Mouse (Mus musculus) liver (tissue): Measurements from ENCODE around the gene Dlgap4.
"Not testable (repeated sequence)": the region's sequence is repeated elsewhere in the genome, so short reads cannot be mapped to it uniquely, and the experiment has no call there.

ENCODE experiments used
- DNase-seq: peaks from one replicate; pipeline ENCODE4 v3.0.0-alpha.2; 2020; ENCODE audit warnings: mixed read lengths

Gene Dlgap4

DNA sequence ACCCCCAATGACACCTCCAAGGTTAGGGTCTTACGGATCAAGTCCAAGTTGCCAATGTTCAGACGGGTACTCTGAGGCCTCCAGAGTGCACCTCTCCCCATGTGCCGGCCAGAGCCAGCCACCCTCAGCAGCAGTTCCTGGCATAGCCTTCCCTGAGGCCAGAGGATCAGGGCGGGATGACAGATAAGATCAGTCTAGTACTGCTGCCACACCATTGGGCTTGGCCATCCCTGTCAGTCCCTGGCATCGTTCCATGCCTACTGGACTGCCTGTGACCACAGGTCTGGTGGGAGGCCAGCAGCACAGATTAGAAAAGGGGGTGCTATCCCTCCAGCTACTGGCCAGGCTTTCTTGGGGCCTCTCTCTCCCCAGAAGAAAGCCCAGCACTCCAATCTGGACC, 165.5 kb downstream of the Dlgap4 start:
- DNase-seq = no peak

DNA sequence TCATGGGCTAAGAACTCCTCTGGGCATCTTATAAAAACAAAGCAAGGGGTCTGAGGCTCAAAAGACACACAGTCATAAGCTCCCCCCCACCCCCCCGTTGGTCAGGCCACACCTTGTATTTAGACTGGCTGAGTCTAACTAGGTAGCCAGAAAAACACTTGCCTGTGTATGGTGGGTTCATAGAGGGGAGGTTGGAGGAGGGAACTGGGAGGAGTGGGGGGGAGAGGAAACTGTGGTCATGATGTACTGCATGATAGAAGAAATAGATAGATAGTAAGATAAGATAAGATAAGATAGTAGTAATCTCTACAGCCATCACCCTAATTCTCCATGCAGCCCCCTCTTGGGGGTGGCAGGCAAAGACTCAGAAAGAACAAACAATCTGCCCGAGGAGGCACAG, 166.0 kb downstream of the Dlgap4 start:
- no peak for DNase-seq

DNA sequence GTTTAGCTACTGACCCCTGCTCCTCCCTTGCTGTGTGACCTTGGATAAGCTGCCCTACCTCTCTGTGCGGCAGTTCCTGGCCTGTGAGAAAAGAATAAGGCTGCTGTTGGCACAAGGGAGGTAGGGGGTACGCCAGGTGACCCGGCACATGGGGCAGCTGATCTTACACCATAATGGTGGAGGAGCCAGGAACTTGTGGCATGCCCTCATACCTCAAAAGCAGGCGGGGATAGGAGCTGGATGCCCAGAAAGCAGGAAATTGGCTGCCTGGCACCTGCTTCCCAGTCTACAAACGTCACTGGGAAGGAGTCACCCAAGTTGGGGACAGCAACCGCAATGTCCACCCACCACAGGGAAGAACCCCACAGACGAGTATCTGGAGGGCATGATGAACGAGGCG, 166.6 kb downstream of the Dlgap4 start:
- no peak for DNase-seq

DNA sequence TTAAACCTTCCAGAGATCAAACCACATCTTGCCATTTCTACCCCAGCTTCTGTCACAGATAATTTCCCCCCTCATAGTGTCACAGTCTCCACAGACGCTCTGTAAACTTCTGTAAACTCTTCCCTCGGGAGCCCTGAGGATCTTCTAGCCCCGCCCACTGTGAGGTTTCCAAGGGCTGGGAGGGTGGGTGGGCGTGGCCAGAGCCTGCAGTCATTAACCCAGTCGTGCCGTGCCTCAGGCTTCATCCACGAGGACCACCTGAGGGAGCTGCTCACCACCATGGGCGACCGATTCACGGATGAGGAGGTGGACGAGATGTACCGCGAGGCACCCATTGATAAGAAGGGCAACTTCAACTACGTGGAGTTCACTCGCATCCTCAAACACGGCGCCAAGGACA, 167.2 kb downstream of the Dlgap4 start:
- peak; percentile 84 for DNase-seq

DNA sequence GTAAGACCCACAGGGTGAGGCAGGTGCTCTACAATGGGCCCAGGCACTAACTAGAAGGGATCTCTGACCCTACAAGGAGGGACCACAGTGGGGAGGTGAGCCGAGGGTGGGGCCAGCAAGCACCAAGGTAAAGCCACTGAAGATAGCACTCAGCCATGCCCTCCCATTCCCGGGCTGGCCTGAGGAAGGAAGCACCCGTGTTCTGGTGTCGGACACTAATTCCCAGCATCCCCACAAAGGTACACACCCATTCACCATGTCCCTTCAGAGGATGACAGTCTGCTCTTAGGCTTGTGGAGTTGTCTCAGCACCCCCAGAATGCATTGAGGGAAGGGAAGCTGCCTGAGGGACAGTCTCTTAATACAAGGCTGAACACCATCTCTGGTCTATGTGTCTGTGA, 167.8 kb downstream of the Dlgap4 start:
- DNase-seq = peak; percentile 34

DNA sequence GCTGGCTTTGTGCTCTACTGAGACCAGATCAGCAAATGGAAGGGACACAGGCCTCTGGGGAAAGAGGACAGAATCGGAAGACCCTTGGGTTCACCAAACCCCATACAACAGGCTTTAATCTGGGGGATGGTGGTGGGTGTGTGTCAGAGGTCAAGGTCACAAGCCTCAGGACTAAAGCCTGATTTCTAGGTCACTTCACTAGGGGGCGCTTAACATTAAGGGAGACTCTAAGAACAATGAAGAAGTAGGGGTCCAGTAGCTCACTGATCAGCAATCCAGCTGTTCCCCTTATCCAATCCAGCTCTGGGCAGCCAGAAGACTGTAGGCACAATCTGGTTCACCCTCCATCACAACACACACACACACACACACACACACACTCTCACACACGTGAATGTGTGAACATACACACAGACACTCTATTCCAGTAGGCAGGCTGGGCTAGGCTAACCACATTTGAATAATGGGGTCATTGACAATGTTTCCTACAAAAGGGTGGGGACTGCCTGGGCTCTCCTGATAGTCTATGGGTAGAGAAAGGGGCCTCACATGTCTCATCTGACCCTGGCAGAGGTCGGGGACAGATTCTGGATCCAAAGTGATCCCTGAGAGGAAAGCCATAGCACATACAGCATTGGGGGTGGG, 168.5 kb downstream of the Dlgap4 start:
- peak; percentile 68 for DNase-seq

DNA sequence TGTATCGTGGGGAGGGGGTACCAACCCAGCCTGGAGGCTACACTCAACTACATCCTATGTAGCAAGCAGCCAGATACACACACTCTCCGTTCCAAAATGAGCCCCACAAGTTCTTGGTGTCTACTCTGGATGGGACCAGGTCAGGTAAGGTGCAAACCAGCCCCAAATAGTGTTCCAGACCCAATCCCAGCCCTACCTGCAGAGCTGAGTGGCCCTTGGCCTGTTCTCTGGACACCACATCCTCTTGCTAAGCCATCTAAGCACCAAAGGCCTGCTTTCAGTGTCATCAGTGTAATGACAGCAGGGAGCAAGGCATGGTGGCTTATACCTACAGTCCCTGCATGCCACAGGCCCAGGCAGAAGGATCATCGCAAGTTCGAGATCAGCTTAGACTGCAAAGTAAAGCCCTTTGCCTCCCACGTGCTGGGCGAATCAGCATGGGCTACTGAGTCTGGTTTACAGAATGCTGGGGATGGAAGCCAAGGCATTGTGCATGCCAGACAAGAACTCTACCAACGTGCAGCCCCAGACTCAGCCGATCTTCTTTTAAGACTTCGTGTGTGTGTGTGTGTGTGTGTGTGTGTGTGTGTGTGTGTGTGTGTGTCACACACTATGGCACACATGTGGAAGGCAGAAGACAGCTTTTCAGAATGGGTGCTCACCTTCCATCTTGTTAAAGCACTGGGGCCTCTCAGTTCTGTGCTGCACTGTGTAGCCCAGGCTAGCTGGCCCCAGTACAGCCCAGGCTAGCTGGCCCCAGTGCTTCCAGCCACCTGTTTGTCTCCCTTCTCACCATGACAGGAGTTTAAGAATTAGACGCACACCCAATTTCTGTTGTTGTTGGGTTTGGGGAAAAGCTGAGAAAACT, 169.2 kb downstream of the Dlgap4 start:
- no peak for DNase-seq

DNA sequence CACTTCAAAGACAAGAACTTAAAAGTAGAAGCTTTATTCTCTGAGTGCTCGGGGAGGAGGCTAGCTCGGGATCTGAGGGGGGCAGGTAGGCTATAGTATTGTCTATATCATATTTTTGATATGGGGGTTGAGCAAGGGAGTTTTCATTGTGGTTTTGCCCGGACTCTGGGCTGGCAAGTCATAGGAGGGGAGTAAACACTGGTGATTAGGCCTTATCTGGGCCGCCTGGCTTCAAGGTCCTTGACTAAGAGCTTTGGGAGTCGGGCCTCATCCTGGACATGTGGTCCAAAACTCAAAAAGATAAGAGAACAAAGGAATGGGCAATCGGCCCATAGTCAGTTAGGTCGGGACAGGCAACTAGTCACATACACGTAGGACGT, 169.8 kb downstream of the Dlgap4 start:
- DNase-seq = peak; percentile 81

DNA sequence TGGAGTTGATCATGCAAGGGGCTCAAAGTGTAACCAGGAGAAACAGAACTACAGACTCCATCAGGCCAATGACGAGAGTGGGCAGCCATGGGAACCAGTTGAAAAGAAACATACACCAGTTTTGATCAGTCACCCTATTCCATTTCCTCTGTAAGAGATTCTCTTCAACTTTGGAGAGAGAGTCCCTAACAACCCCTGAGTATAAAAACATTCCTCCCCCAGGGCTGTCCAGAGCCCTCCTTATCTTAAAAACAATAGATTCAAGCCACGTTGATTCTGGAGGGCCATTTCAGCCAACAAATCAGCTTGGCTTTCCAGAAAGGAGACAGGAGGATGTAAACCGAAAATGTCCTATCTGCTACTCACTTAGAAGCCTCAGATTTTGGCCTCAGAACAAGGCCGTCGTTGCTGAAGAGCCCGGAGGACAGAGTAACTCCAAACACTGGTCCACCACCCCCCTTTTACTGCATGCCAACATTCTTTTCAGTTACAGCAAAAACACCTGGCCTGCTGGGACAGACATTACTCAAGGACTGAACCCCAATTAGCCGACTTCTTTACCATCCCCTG, 170.6 kb downstream of the Dlgap4 start:
- DNase-seq = no peak

DNA sequence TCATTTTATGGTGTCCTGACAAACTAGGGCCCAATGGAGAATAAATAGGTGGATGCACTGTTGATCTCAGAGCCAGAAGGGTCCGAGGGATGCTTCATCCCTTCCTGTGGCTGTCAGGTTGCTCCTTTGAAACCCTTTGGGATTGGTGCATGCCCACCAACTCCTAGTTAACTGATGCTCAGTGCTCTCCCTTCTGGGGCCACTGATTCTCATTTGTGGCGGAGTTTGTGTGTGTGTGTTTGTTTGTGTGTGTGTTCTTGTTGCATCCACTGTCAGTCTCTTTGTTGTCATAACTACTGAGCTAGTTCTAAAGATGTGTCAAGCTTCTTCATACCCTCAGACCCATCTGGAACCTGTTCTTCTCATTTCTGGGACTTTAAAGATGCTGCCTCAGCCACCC, 171.4 kb downstream of the Dlgap4 start:
- DNase-seq = no peak

DNA sequence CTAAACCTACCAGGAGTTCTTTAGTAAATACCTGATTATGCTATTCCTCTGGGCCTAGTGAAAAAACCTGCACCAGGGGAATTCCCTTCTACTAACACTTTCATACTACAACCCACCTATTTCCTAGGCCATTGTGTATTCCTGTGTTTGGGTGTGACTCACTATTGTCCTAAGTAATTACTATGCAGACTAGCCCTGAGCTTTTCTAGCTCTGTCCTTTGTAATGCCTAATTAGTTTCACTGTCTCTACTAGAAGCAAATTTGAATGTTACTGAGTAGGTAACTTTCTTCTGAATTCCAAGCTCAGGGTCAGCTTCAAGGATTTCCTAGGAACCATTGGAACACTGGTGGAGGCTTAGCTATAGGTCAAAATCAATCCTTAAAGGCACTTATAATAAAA, 172.9 kb downstream of the Dlgap4 start:
- DNase-seq = not testable (repeated sequence)

DNA sequence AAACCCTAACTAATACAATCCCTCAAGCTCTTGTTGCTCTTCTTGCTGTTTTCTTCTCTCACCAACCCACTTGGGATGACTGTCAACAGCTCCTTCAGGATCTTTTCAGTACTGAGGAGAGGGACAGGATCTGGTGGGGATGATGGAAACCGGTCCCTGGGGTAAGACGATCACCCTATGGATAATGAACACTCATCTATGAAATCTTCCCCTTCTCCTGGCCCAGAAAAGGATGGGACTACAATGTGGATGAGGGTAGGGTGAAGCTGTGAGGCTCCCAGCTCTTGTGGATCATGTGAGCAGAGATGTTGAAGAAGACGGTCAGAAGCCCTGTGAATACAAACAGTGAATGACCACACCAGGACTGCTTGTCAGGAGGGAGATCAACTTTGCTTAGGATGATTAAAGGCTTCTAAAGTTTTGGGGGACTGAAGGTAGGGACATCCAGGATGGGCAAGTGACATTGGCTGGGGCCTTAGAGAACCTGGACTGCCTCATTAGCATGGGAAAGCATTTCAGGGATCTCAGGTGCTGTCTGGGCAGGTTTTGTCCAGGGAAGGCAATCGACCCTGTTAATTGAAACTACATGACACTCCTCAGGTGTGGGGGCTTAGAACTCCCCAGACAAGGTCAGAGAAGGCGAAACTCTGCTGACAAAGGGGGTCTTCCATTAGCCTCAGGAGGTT, 173.7 kb downstream of the Dlgap4 start:
- no peak for DNase-seq

DNA sequence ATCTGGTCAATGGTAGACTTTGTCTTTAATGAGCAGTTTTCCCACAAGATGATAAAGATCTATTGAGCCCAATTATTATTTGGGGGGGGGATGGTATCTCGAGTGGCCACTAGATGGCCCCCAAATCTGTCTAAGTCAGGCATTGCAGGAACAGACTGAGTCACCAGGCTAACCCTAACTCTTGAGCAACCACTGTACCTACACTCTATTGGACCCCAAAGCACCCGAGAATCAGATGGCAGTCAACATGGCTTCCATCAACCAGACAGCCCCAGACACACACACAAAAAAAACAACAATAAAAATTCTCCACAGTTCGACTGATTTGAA, 174.2 kb downstream of the Dlgap4 start:
- DNase-seq = no peak

DNA sequence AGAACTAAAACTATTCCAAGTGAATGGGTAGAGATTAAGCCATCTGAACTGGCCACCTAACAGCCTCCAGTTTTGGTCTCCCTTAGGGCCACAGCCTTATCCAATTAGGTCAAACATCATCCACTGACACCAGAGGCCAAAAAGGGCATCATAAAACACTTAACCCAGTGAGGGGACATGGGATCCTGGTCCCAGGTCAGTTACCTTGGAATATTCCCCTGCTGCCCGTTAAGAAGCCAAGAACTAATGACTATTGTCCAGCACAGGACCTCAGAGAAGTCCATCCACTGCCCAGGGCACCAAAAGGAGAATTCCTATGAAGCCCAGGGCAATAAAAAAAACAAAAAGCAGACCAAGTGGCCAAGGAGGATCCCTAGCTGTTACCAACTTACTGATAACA, 175.3 kb downstream of the Dlgap4 start:
- DNase-seq = no peak

DNA sequence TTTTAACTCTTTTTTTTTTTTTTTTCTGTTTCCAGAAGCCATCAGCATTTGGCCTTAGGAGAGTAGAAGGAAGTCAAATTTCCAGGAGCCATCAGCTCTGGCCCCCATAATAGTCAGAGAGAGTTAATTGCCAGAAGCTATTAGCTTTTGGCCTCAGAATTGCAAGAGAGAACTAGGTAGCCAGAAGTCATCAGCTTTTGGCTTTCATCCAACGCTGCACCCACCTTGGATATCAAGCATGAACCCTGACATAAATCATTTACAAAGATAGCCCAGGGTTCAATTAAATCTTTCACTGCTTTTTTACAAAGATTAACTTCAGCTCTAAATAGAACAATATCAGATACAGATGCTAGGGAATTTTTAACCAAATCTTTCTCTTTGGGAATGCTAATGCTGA, 185.0 kb downstream of the Dlgap4 start:
- no peak for DNase-seq

DNA sequence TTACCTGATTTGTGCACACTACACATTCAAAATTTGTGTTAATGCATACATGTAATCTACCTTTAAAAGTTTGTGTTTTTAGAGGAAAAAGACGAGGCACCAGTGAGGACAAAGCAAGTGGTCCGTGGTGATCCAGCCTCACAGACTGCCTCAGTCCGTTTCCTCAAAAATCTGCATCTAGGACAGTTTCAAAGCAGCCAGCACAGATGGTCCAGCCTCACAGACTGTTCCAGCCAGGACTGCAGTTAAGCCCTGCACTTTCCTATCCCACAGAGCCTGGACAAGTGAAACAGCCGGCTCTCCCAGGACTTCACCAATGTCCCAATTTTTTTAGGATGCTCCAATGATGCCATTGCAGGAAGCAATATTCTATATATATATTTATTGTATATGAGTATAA, 187.5 kb downstream of the Dlgap4 start:
- no peak for DNase-seq

DNA sequence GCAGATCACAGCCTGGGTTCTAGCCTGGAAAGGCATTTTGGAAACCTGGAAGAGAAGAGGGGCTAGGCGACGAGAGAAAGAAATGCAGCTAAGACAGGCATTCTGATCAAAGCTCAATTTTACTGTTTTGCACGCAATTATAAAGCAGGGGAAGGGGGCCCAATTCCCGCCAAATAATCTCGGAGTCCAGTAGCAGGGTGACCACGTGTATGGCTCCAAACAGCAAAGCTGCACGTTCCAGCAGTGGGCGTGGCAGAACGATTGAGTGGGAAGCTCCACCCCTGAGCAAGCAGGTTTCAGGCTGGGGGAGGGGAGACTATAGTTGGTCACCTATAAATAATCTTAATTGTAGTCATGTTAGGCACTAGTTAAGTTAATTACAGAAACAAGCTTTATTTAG, 188.6 kb downstream of the Dlgap4 start:
- not testable (repeated sequence) for DNase-seq

DNA sequence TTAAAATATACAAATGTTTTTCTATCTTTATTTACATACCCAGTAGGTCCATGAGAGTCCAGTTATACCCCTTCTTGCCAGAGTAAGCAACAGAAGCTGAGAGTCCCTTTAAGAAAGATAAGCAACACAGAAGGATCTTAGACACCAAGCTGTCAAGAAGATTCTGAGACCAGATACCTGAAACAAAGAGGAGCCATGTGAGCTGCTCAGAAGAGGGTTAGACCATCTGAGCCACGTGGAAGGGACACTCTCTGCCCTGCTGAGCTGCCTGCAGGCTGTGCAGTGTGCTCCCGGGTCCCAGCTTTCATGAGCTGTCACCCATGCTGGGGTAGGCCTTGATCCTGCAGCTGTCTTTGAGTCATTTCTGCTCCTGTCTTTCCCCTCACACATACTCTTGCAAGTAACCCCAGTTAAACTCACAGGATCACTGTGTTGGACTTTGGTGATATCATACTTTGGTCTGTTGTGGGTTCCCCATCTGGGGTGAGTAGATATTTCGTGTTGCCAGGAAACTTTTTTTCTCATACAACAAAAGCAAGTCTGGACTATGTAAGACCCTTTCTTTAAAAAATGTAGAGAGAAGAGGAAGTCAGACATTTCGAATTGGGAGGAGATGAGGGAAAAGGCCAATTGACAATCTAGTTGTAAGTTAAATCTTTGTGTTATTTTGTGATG, 190.3 kb downstream of the Dlgap4 start:
- no peak for DNase-seq

DNA sequence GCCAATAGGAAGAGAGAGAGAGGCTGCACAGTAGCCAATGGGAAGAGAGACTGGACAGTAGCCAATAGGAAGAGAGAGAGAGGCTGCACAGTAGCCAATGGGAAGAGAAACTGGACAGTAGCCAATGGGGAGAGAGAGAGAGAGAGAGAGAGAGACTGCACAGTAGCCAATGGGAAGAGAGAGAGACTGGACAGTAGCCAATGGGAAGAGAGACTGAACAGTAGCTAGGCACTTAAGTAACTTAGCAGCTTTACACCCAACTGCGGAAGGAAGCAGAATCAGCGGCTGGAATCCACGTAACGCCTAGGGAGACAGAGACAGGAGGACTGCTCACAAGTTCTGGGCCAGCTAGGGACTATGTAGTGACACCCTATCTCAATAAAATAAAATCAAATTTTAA, 191.1 kb downstream of the Dlgap4 start:
- DNase-seq = no peak

DNA sequence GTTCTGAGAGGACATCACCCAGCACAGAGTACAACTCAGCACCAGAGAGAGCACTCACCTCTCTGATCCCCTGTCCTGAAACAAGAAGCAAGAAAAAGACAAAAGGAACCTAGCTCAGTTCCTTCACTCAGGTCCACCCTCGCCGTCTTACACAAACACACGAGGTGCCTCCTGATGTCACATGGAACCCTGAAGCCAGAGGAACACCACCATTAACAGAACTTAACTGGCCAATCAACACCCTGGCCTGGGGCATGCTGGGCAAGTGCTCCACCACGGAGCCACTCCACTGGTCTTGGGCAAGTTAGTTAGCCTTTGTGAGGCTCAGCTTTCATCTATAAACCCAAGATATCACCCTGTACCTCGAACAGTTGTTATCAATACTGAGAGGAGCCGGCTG, 193.4 kb downstream of the Dlgap4 start:
- DNase-seq = no peak

DNA sequence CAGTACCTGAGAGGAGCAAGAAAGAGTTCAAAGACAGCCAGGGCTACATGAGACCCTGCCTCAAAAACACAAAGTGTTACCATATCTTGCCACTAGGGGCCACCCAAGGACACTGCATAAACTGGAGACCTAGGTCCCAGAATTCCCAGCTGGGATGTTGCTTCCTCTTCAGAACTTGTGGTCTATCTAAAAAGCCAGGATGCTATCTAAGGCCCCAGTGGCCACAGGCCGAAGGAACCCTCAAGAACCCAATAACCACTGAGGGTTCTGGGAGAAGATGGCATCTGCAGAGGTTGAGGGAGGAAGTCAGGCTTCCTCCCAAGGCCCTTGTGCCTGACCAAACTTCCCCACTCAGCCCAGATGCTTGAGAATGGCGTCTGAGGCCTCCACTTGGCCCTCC, 196.1 kb downstream of the Dlgap4 start:
- peak; percentile 44 for DNase-seq

DNA sequence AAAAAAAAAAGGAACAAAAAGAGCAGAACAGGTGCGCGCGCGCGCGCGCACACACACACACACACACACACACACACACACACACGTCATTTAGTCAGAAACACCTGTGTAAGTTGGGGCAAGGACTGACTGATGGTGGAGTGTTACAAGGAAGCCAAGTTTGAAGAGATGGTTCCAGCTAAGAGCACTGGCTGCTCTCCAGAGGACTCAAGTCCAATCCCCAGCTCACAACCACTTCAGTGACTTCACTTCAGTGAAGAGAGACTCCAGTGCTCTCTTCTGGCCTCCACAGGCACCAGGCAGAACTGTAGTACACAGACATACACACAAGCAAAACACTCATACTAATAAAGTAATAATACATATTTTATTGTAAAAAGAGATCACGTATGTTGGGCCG, 197.2 kb downstream of the Dlgap4 start:
- no peak for DNase-seq

DNA sequence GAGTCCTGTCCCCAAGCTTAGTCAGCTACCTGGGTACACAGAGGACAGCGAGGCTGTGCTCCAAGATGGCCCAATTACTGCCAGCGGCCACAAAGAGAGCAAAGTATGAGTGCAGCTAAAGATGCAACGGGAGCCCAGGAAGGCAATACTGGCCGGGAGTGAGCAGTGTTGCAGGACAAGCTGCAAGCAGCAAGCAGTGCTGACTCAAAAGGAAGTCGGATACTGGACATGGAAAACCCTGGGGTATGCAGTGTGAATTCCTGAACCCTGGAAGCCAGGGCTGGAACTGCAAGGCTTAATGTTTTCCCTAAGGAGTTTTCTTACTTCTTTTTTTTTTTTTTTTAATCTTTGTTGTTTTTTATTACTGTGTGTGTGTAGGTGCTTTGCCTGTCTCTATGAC, 198.1 kb downstream of the Dlgap4 start:
- DNase-seq = no peak
